Mouse (Mus musculus) neural tube, embryonic 13.5 days (tissue): ENCODE results near the gene Akap9. TPM values are rescaled to one million over a fixed set of nuclear protein-coding genes. Genes with fewer than 3 reads are reported as not detected.

Experiments used
- ATAC-seq: fragments of 200-750 bp; cut with Nextera tagmentation; 2 replicates; pipeline ENCODE4 v1.8.0; 2017; ENCODE audit warnings: low read depth, mild to moderate bottlenecking, moderate TSS enrichment, moderate library complexity
- H3K27ac ChIP-seq: fragments of 300-500 bp; sonication (generic); replicated peaks from 2 replicates; pipeline ENCODE4 v1.5.1; 2015; ENCODE audit warnings: moderate library complexity, mild to moderate bottlenecking, inconsistent platforms
- H3K27me3 ChIP-seq: fragments of 300-500 bp; sonication (generic); 2 replicates; pipeline ENCODE4 v1.6.1; 2015; ENCODE audit warnings: mild to moderate bottlenecking, inconsistent platforms
- H3K36me3 ChIP-seq: fragments of 300-500 bp; sonication (generic); 2 replicates; pipeline ENCODE4 v1.6.1; 2015; ENCODE audit warnings: mild to moderate bottlenecking, inconsistent platforms
- H3K4me1 ChIP-seq: fragments of 300-500 bp; sonication (generic); replicated peaks from 2 replicates; pipeline ENCODE4 v1.6.1; 2015; ENCODE audit warnings: inconsistent platforms
- H3K4me2 ChIP-seq: fragments of 300-500 bp; sonication (generic); 2 replicates; pipeline ENCODE4 v1.6.1; 2015; ENCODE audit warnings: inconsistent platforms, mild to moderate bottlenecking, moderate library complexity
- H3K4me3 ChIP-seq: fragments of 300-500 bp; sonication (generic); 2 replicates; pipeline ENCODE4 v1.5.1; 2015; ENCODE audit warnings: mild to moderate bottlenecking, inconsistent platforms
- H3K9ac ChIP-seq: fragments of 300-500 bp; sonication (generic); 2 replicates; pipeline ENCODE4 v1.6.1; 2015; ENCODE audit warnings: moderate library complexity, mild to moderate bottlenecking, inconsistent platforms
- H3K9me3 ChIP-seq: fragments of 300-500 bp; sonication (generic); 2 replicates; pipeline ENCODE4 v1.6.1; 2016; ENCODE audit warnings: inconsistent platforms
- WGBS: fragments of 180-500 bp; shearing (Covaris S2); methylation state at CpG from one replicate; pipeline ENCODE4 v1.1.7; 2015; 5-methylcytosine and 5-hydroxymethylcytosine counted together
- polyA plus RNA-seq: library from polyadenylated mRNA; unstranded; fragments of >200 nt; fragmentation: Nextera tagmentation; extraction: Ambion mirVana; gene quantifications from 2 replicates; pipeline ENCODE4 v1.2.1, GENCODE M21; 2015

Akap9 gene
- polyA plus RNA-seq, 1 experiment from 2014 or later = 342 TPM

DNA sequence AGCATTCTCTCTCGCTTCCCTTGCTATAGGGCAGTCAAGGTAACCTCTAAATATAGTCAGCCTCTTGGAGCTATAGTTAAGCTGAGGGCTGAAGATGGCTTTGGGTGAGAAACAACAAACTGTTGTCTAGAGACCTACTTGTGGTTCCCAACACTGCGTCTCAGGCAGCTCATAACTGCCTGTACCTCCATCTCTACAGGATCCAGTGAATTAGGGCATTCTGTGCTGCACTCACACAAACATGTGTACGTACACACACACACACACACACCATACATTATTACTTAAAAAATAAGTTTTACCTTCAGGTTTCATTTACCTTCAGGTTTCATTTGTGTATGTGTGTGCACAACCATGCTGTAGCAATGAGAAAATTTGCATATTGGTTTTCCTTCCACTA lies 151.2 kb downstream of the Akap9 start:
- Histone ChIP-seq H3K36me3 (peaks cover 80% of the 10 kb centered on the region), H3K9ac (no peak overlapping the region), H3K4me1 (no peaks in the 10 kb centered on the region), H3K4me2 (no peak overlapping the region), H3K27ac (no peak overlapping the region), H3K9me3 (no peaks in the 10 kb centered on the region), H3K4me3 (no peak overlapping the region), H3K27me3 (no peaks in the 10 kb centered on the region)
- no peak for ATAC-seq
- WGBS = 92% methylated on average over 3 of the region's 3 CpGs

DNA sequence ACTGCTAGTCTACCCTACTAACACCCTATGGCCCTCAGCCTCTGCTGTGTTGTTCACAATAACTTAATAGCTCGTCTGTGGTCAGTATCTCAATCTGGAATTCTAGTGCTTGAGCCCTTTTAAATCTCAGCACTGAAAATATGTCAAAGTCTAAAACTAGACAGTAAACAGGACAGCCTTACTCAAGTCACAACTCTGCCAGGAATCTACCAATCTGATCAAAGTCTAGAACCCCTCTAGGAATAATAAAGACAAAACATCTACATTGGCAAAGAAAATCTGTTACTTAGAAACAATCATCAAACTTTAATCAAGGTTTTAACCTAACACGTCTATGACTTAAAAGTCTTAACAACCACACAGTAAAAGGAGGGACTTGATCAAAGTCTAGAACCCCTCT lies 153.0 kb downstream of the Akap9 start:
- Histone ChIP-seq H3K27me3 (no peaks in the 10 kb centered on the region), H3K27ac (no peak overlapping the region), H3K4me2 (no peak overlapping the region), H3K9ac (no peak overlapping the region), H3K4me1 (no peaks in the 10 kb centered on the region), H3K36me3 (peaks cover 90% of the 10 kb centered on the region), H3K4me3 (no peak overlapping the region), H3K9me3 (no peaks in the 10 kb centered on the region)
- WGBS = 90% methylated on average over 2 of the region's 2 CpGs
- no peak for ATAC-seq

DNA sequence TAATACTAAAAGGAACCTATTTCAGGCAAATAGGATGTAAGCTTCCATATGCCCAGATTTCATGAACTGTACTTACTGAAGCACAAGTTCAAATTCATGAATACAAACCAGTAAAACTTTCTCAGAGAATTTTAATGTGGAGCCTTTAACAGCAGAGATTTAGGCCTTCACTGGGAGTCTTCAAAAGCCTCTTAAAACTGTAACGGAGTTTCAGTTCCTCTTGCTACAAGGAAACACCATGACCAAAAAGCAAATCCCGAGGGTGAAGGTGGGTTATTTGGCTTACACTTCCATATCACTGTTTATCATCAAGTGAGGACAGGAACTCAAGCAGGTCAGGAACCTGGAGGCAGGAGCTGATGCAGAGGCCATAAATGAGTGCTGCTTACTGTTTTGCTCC lies 153.7 kb downstream of the Akap9 start:
- Histone ChIP-seq H3K36me3 (peaks cover 91% of the 10 kb centered on the region), H3K4me2 (no peak overlapping the region), H3K27me3 (no peaks in the 10 kb centered on the region), H3K9me3 (no peaks in the 10 kb centered on the region), H3K27ac (no peak overlapping the region), H3K4me1 (no peaks in the 10 kb centered on the region), H3K4me3 (no peak overlapping the region), H3K9ac (no peak overlapping the region)
- ATAC-seq = no peak
- 88% methylated on average over 2 of the region's 2 CpGs for WGBS

DNA sequence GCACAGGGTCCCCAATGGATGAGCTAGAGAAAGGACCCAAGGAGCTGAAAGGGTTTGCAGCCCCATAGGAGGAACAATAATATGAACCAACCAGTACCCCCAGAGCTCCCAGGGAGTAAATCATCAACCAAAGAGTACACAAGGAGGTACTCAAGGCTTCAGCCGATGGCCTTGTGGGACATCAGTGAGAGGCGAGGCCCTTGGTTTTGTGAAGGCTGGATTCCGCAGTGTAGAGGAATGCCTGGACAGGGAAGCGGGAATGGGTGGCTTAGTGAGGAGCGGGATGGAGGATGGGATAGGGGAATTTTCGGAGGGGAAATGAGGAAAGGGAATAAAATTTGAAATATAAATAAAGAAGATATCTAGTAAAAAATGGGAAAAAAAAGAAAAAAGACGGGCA lies 157.1 kb downstream of the Akap9 start:
- H3K9me3 ChIP-seq = no peaks in the 10 kb centered on the region
- H3K4me2 ChIP-seq = no peak overlapping the region
- no peaks in the 10 kb centered on the region for H3K27me3 ChIP-seq
- no peak overlapping the region for H3K4me3 ChIP-seq
- 93% methylated on average over 7 of the region's 7 CpGs for WGBS
- 0 out of 2 replicates have a peak, but pooled peaks cover 4% of the 10 kb centered on the region for H3K4me1 ChIP-seq
- ATAC-seq = no peak
- peaks cover 93% of the 10 kb centered on the region for H3K36me3 ChIP-seq
- H3K9ac ChIP-seq = no peak overlapping the region
- no peak overlapping the region for H3K27ac ChIP-seq

DNA sequence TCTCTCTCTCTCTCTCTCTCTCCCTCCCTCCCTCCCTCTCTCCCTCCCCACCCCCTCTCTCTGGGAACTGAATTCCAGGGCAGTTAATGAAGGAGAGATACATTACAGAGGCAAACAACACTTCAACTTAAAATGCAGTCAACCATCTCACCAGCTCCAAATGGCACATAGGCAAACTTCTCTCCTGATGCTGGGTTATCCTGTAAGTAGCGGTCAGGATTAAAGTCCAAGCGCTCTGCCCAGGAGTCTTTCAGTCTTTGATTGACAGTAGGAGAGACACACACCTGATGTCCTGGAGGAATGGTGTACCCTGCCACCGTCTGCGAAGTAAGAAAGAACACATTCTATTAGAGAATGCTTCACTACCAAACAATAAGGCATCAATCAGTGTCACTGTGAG lies 158.5 kb downstream of the Akap9 start:
- H3K27ac ChIP-seq = no peak overlapping the region
- WGBS = 88% methylated on average over 4 of the region's 4 CpGs
- peaks cover 91% of the 10 kb centered on the region for H3K36me3 ChIP-seq
- H3K9ac ChIP-seq = no peak overlapping the region
- no peak overlapping the region for H3K4me2 ChIP-seq
- 0 out of 2 replicates have a peak, but pooled peaks cover 4% of the 10 kb centered on the region for H3K4me1 ChIP-seq
- no peak for ATAC-seq
- H3K27me3 ChIP-seq = no peaks in the 10 kb centered on the region
- H3K4me3 ChIP-seq = no peak overlapping the region
- H3K9me3 ChIP-seq = no peaks in the 10 kb centered on the region

DNA sequence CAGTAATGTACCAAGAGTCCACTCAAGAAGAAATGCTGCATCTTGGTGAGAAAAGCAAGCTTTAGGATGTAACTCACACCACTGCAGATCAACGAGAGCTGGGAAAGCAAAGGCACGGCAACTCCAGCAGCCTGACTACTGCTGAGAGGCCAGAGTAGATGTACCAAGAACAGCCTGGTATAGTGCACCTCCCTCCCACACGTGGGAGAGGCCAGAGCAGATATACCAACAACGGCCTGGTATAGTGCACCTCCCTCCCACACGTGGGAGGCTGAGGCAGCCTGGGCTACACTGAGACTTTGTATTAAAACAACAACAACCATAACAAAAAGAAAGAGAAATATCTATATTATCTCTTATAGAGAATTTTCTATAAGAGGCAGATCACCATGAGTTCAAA lies 160.3 kb downstream of the Akap9 start:
- no peaks in the 10 kb centered on the region for H3K9me3 ChIP-seq
- no peak overlapping the region for H3K4me3 ChIP-seq
- H3K4me2 ChIP-seq = no peak overlapping the region
- H3K27me3 ChIP-seq = no peaks in the 10 kb centered on the region
- ATAC-seq = no peak
- H3K27ac ChIP-seq = no peak overlapping the region
- no peak overlapping the region for H3K9ac ChIP-seq
- 0 out of 2 replicates have a peak, but pooled peaks cover 4% of the 10 kb centered on the region for H3K4me1 ChIP-seq
- H3K36me3 ChIP-seq = peaks cover 92% of the 10 kb centered on the region
- 81% methylated on average over 5 of the region's 5 CpGs for WGBS

DNA sequence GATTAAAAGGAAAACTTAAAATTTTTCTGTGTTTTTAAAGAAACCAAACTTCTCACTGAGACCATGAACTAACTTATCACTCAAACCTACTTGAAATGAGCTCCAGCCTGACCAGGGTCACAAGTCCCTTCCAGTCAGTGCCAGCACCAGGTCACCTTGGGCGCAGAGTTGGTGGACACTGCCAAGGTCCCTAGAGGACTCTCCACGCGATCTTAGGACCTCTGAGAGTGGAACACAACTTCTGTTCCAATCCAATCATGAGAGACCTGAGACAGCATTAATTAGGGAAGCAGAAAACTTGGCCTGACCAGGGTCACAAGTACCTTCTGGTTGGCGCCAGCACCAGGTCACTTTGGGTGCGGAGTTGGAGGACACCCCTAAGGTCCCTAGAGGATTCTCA lies 166.6 kb downstream of the Akap9 start:
- Histone ChIP-seq H3K27me3 (no peaks in the 10 kb centered on the region), H3K27ac (no peak overlapping the region), H3K4me1 (0 out of 2 replicates have a peak, but pooled peaks cover 3% of the 10 kb centered on the region), H3K9ac (no peak overlapping the region), H3K4me2 (no peak overlapping the region), H3K36me3 (peaks cover 76% of the 10 kb centered on the region), H3K4me3 (no peak overlapping the region), H3K9me3 (no peaks in the 10 kb centered on the region)
- 95% methylated on average over 5 of the region's 5 CpGs for WGBS
- ATAC-seq = no peak

DNA sequence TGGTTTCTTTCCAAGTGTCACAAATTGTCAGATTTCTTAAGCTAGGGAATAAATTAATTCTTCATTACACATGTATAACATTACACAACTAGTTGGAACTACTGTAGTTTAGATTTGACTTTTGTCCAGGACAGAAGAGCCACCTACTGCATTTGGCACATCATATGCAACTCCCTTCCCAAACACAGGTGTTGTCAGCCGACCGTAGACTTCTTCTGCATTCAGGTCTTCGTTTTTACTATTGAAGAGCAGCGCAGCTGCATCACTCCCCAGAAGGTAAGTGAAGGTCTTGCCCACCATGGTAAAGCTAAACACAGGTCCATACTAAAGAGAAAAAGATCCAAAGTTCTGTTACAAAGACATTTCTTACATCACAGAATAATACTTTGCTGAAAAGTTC lies 173.2 kb downstream of the Akap9 start:
- WGBS = 96% methylated on average over 4 of the region's 4 CpGs
- Histone ChIP-seq H3K36me3 (peaks cover 50% of the 10 kb centered on the region), H3K27ac (no peak overlapping the region), H3K9me3 (no peaks in the 10 kb centered on the region), H3K9ac (no peak overlapping the region), H3K4me2 (no peak overlapping the region), H3K27me3 (no peaks in the 10 kb centered on the region), H3K4me1 (peaks cover 32% of the 10 kb centered on the region), H3K4me3 (no peak overlapping the region)
- ATAC-seq = no peak

DNA sequence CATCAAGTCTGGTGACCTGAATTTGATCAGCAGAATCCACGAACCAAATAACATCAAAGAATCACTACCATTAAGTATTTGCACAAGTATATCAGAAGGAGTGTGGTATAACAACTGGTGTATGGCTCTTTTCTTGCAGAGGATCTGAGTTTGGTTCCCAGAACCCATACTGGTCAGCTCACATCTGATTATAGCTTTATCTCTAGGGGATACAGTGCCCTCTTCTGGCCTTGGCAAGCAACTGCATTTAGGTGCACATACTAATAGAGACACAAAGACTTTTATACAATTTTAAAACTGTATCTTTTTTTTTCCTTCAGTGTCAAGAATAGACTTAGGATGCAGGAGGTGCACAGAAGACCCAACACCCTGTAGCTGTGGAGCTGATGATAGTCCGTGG lies 173.9 kb downstream of the Akap9 start:
- Histone ChIP-seq H3K27me3 (no peaks in the 10 kb centered on the region), H3K9ac (no peak overlapping the region), H3K9me3 (no peaks in the 10 kb centered on the region), H3K4me1 (peaks cover 32% of the 10 kb centered on the region), H3K4me2 (0 out of 2 replicates have a peak overlapping the region, but pooled peaks have one; percentile 9), H3K36me3 (peaks cover 50% of the 10 kb centered on the region), H3K27ac (no peak overlapping the region), H3K4me3 (no peak overlapping the region)
- WGBS = 95% methylated on average over 2 of the region's 2 CpGs
- no peak for ATAC-seq

DNA sequence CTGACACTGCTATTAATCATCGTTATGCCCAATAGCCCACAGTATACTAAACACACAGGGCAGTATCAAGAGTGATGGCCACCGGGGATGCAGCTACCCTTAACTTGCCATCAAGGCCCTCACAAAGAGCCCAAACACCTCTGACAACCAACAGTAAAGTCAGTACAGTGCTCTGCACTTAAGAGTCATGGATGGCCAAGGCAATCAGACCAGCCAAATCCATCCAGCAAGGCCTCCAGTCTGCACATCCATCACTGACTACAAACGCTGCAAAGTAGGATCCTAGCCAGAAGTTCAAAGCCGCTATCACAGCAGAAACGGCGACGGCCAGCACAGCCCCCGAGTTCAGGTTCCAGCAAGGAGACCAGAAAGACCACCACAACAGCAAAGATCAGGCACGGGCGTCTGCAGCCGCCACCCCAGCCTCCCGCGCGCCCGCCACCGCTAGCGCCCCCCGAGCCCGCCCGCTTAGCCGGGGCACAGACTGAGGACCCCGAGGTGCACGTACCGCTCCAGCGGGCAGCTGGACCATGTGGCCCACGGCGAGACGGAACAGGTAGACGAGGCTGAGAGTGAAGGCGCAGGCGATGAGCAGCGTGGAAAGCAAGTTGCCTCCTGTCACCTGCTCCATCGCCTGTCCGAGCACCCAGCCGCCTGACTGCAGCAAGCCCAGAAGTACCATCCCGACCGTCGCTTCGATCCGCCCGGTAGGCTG lies 175.9 kb downstream of the Akap9 start:
- H3K27me3 ChIP-seq = no peaks in the 10 kb centered on the region
- peaks cover 32% of the 10 kb centered on the region for H3K4me1 ChIP-seq
- peak overlapping the region; percentile 99 for H3K27ac ChIP-seq
- peaks cover 36% of the 10 kb centered on the region for H3K36me3 ChIP-seq
- H3K9me3 ChIP-seq = no peaks in the 10 kb centered on the region
- H3K9ac ChIP-seq = peak overlapping the region; percentile 95
- ATAC-seq = peak; percentile 77
- H3K4me3 ChIP-seq = peak overlapping the region; percentile 95
- WGBS = under 1% methylated on average over 41 of the region's 41 CpGs
- peak overlapping the region; percentile 76 for H3K4me2 ChIP-seq

DNA sequence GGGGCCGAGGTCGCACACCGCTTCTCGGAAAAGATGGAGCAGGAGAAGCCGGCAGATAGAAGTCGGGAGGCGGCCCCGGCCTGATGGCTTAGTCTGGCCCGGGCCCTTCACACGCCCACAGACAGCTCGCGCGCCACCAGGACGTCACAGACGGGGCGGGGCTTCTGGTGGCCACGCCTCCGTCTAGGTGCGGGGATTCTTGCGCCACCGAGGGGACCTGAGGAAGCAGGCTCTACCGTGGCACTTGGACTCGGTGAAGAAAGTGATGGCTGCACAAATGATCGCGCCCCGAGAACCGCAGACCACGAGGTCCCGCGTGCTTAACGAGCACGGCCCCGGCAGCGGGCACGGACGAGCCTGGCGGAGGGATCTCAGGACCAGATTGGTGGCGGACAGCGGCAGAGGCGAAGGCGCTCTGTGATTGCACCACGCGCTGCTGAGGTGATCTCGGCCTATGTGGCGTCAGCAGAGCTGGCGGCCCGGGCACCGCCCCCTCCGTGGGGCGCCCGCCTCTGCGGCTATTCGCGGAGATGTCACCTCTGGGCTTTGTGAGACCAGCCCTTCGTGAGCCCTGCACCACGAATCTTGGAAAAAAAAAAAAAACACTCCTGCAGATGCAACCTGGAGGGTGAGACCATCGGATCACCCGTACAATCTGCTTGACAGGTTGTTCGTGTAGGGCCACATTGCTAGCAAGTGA lies 176.6 kb downstream of the Akap9 start, which contains the start of gene Cyp51:
Gene Cyp51 (minus strand): TSS at position 406 of the 700 bp plus-strand sequence.
- peak within 1 kb of the TSS; percentile 95 for H3K4me3 ChIP-seq
- H3K27ac ChIP-seq = peak within 1 kb of the TSS; percentile 99
- H3K4me1 ChIP-seq = peaks cover 32% of the 10 kb centered on the region
- no peaks in the 10 kb centered on the region for H3K9me3 ChIP-seq
- H3K4me2 ChIP-seq = peak within 1 kb of the TSS; percentile 76
- H3K9ac ChIP-seq = peak within 1 kb of the TSS; percentile 95
- under 1% methylated on average over 59 of the region's 59 CpGs for WGBS
- no peaks in the 10 kb centered on the region for H3K27me3 ChIP-seq
- peak; percentile 99 for ATAC-seq
- peaks cover 29% of the 10 kb centered on the region for H3K36me3 ChIP-seq

DNA sequence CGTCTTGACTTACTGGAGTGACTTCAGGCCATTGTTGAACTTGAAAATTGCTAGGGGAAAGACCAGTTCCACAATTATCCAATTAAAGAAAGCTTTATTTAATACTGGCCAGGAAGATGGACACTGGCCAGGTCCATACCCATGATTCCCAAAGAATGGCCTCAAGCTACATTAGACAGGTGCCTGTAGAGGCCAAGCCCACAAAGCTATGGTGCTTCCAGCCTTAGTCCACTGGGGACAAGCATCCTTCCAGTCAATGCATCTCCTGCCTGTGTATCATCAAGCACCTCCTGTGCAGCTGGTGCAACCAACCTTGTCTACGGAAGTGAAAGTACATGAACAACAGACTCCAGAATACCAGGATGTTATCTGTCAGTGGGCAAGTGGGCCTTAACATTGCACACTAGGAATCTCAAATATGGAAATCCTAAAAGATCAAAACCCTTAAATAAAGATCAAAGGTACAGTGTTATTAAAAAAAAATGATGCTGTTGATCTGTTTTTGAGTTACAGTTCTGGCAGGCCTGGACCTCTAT lies 177.9 kb downstream of the Akap9 start:
- peaks cover 18% of the 10 kb centered on the region for H3K36me3 ChIP-seq
- no peak overlapping the region for H3K4me2 ChIP-seq
- H3K9me3 ChIP-seq = no peaks in the 10 kb centered on the region
- no peak overlapping the region for H3K4me3 ChIP-seq
- no peaks in the 10 kb centered on the region for H3K27me3 ChIP-seq
- no peak for ATAC-seq
- peaks cover 31% of the 10 kb centered on the region for H3K4me1 ChIP-seq
- WGBS = 85% methylated on average over 2 of the region's 2 CpGs
- peak overlapping the region; percentile 99 for H3K27ac ChIP-seq
- H3K9ac ChIP-seq = no peak overlapping the region
